Mouse (Mus musculus) midbrain, embryonic 10.5 days (tissue): Measurements from ENCODE around the gene Scn5a. TPM values are rescaled to one million over a fixed set of nuclear protein-coding genes. Genes with fewer than 3 reads are reported as not detected.

Experiments
- DNase-seq: peaks from one replicate; pipeline ENCODE4 v3.0.0-alpha.2; 2017; ENCODE audit warnings: low spot score
- H3K27ac ChIP-seq: fragments of 300-500 bp; sonication (generic); replicated peaks from 2 replicates; pipeline ENCODE4 v1.5.1; 2016; ENCODE audit warnings: mild to moderate bottlenecking
- H3K27me3 ChIP-seq: fragments of 300-500 bp; sonication (generic); 2 replicates; pipeline ENCODE4 v1.6.1; 2016; ENCODE audit warnings: low read depth, mild to moderate bottlenecking; ENCODE audit not compliant: poor library complexity, severe bottlenecking
- H3K36me3 ChIP-seq: fragments of 300-500 bp; sonication (generic); 2 replicates; pipeline ENCODE4 v1.6.1; 2016; ENCODE audit warnings: mild to moderate bottlenecking, moderate library complexity
- H3K4me1 ChIP-seq: fragments of 300-500 bp; sonication (generic); 2 replicates; pipeline ENCODE4 v1.6.1; 2016
- H3K4me3 ChIP-seq: fragments of 300-500 bp; sonication (generic); 2 replicates; pipeline ENCODE4 v1.5.1; 2016; ENCODE audit warnings: mild to moderate bottlenecking, moderate library complexity
- H3K9me3 ChIP-seq: fragments of 300-500 bp; sonication (generic); replicated peaks from 2 replicates; pipeline ENCODE4 v1.6.1; 2016; ENCODE audit warnings: mild to moderate bottlenecking
- WGBS: fragments of 180-500 bp; shearing (Covaris S2); methylation state at CpG from one replicate; pipeline ENCODE4 v1.1.7; 2016; 5-methylcytosine and 5-hydroxymethylcytosine counted together
- polyA plus RNA-seq: library from polyadenylated mRNA; unstranded; fragments of >200 nt; fragmentation: Nextera tagmentation; extraction: Ambion mirVana; gene quantifications from 2 replicates; pipeline ENCODE4 v1.2.1, GENCODE M21; 2016

Gene Scn5a
- polyA plus RNA-seq, 1 experiment from 2014 or later: 0.22 TPM

GRCm38 (mm10) chr9:119580187-119580586, 1.4 kb upstream of the Scn5a start:
- WGBS: 91% methylated on average over 17 of the region's 17 CpGs
- peaks cover 98% of the 10 kb centered on the region for H3K27me3 ChIP-seq
- no peaks in the 10 kb centered on the region for H3K36me3 ChIP-seq
- H3K27ac ChIP-seq: no peak overlapping the region
- H3K4me3 ChIP-seq: no peak overlapping the region
- H3K9me3 ChIP-seq: no peaks in the 10 kb centered on the region
- H3K4me1 ChIP-seq: peaks cover 15% of the 10 kb centered on the region
- DNase-seq: no peak

- peak; percentile 45 for DNase-seq
- no peaks in the 10 kb centered on the region for H3K36me3 ChIP-seq
- WGBS: 1% methylated on average over 24 of the region's 24 CpGs
- H3K9me3 ChIP-seq: no peaks in the 10 kb centered on the region
- H3K27ac ChIP-seq: no peak overlapping the region; the same call in 1 of the 2 replicates
- H3K4me1 ChIP-seq: peaks cover 15% of the 10 kb centered on the region
- peak overlapping the region; percentile 67 for H3K4me3 ChIP-seq
- H3K27me3 ChIP-seq: peaks cover 98% of the 10 kb centered on the region
These were observed 543 bp downstream of the Scn5a start for GRCm38 (mm10) chr9:119578311-119578635.

DNA sequence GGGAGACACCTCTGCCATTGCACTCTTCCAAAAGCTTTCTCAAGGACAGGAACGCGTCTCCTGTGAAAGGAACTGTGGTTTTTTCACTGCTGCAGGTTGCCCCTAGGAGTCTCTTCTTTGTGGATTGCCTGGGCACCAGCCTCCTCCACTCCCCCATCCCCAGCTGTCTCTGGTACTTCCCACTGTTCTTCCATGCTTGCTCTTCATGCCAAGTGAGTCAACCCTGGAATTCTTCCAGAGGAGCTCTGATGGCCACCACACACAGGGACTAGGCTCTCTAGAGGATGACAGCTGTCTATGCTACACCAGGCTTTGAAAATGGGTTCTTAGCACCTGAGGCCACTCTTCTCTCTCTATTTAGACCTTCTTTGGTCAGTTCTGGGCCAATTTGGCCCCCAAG, 1.8 kb downstream of the Scn5a start:
- H3K27ac ChIP-seq: no peak overlapping the region
- H3K4me3 ChIP-seq: no peak overlapping the region
- DNase-seq: no peak
- no peaks in the 10 kb centered on the region for H3K9me3 ChIP-seq
- no peaks in the 10 kb centered on the region for H3K36me3 ChIP-seq
- H3K4me1 ChIP-seq: peaks cover 24% of the 10 kb centered on the region
- WGBS: 92% methylated on average over 2 of the region's 2 CpGs
- peaks cover 100% of the 10 kb centered on the region for H3K27me3 ChIP-seq

- H3K9me3 ChIP-seq: no peaks in the 10 kb centered on the region
- no peak overlapping the region for H3K27ac ChIP-seq
- H3K27me3 ChIP-seq: peaks cover 100% of the 10 kb centered on the region
- H3K4me3 ChIP-seq: no peak overlapping the region
- no peak for DNase-seq
- no peaks in the 10 kb centered on the region for H3K36me3 ChIP-seq
- WGBS: 53% methylated on average over 9 of the region's 9 CpGs
- H3K4me1 ChIP-seq: peaks cover 37% of the 10 kb centered on the region
These were observed 3.1 kb downstream of the Scn5a start for GRCm38 (mm10) chr9:119575732-119576131.

DNA sequence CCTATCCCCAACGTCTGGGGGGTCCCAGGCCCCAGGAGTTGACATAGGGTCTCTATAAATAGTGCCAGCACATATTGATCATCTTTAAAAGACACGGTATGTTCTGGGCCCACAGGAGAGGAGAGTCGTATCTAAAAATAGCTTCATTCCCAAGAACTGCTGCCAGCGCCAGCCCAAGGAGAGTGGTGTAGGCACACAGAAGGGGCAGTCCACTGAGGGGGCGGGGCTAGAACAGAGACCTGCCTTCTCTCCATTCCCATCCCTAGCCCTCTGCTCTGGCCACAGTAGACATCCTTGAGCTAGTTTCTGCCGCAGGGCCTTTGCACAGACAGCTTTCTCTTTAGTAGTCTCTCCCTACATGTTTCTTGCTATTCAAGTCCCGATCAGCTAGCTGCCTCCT, 4.5 kb downstream of the Scn5a start:
- Histone ChIP-seq H3K36me3 (no peaks in the 10 kb centered on the region), H3K4me1 (peaks cover 42% of the 10 kb centered on the region), H3K4me3 (no peak overlapping the region), H3K27ac (no peak overlapping the region), H3K9me3 (no peaks in the 10 kb centered on the region), H3K27me3 (peaks cover 100% of the 10 kb centered on the region)
- WGBS: 88% methylated on average over 7 of the region's 7 CpGs
- DNase-seq: no peak

GRCm38 (mm10) chr9:119573009-119573408, 5.8 kb downstream of the Scn5a start:
- Histone ChIP-seq H3K27me3 (peaks cover 100% of the 10 kb centered on the region), H3K9me3 (no peaks in the 10 kb centered on the region), H3K27ac (no peak overlapping the region), H3K4me3 (no peak overlapping the region), H3K4me1 (peaks cover 30% of the 10 kb centered on the region), H3K36me3 (no peaks in the 10 kb centered on the region)
- no peak for DNase-seq
- WGBS: 44% methylated on average over 14 of the region's 14 CpGs

- H3K4me3 ChIP-seq: peak overlapping the region; percentile 34
- H3K27me3 ChIP-seq: peaks cover 100% of the 10 kb centered on the region
- H3K27ac ChIP-seq: no peak overlapping the region
- H3K4me1 ChIP-seq: peaks cover 27% of the 10 kb centered on the region
- peak; percentile 65 for DNase-seq
- H3K9me3 ChIP-seq: no peaks in the 10 kb centered on the region
- H3K36me3 ChIP-seq: no peaks in the 10 kb centered on the region
- under 1% methylated on average over 15 of the region's 15 CpGs for WGBS
These were observed 7.4 kb downstream of the Scn5a start for GRCm38 (mm10) chr9:119571411-119571888.

- Histone ChIP-seq H3K36me3 (no peaks in the 10 kb centered on the region), H3K9me3 (no peaks in the 10 kb centered on the region), H3K27me3 (peaks cover 100% of the 10 kb centered on the region), H3K4me1 (peaks cover 35% of the 10 kb centered on the region), H3K27ac (no peak overlapping the region), H3K4me3 (no peak overlapping the region)
- 14% methylated on average over 9 of the region's 9 CpGs for WGBS
- no peak for DNase-seq
These were observed 8.2 kb downstream of the Scn5a start for GRCm38 (mm10) chr9:119570652-119571051.

- H3K9me3 ChIP-seq: no peaks in the 10 kb centered on the region
- peaks cover 100% of the 10 kb centered on the region for H3K27me3 ChIP-seq
- DNase-seq: no peak
- no peaks in the 10 kb centered on the region for H3K36me3 ChIP-seq
- no peak overlapping the region for H3K4me3 ChIP-seq
- 90% methylated on average over 8 of the region's 8 CpGs for WGBS
- peaks cover 35% of the 10 kb centered on the region for H3K4me1 ChIP-seq
- H3K27ac ChIP-seq: no peak overlapping the region
These were observed 10.1 kb downstream of the Scn5a start for GRCm38 (mm10) chr9:119568732-119569131.

- Histone ChIP-seq H3K9me3 (no peaks in the 10 kb centered on the region), H3K27me3 (peaks cover 100% of the 10 kb centered on the region), H3K4me1 (peaks cover 35% of the 10 kb centered on the region), H3K4me3 (no peak overlapping the region), H3K36me3 (no peaks in the 10 kb centered on the region), H3K27ac (no peak overlapping the region)
- 82% methylated on average over 5 of the region's 5 CpGs for WGBS
- no peak for DNase-seq
These were observed 11.0 kb downstream of the Scn5a start for GRCm38 (mm10) chr9:119567800-119568199.

DNA sequence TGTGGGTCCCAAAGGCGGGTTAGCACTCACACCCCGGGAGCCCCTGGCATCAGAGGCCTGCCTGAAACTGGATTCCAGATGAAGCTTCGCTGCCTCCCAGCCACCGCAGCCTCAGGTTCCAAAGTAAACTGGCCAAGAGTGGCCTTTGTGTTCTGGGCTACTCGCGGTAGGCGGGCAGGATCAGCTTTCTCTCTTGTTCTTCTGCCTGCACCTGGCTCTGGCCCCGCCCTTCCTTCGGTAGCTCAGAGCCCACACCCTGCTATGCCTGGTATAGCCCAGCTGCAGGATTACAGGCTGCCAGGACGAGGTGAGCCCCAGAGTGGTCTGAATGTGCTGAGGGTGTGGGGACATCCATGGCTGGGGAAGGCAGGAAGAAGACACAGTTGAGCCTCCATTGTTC, 12.6 kb downstream of the Scn5a start:
- Histone ChIP-seq H3K4me1 (peaks cover 32% of the 10 kb centered on the region), H3K27ac (no peak overlapping the region), H3K4me3 (no peak overlapping the region), H3K9me3 (no peaks in the 10 kb centered on the region), H3K36me3 (no peaks in the 10 kb centered on the region), H3K27me3 (peaks cover 100% of the 10 kb centered on the region)
- DNase-seq: no peak
- WGBS: 4% methylated on average over 10 of the region's 10 CpGs

- H3K9me3 ChIP-seq: no peaks in the 10 kb centered on the region
- peaks cover 31% of the 10 kb centered on the region for H3K4me1 ChIP-seq
- H3K27ac ChIP-seq: no peak overlapping the region
- no peaks in the 10 kb centered on the region for H3K36me3 ChIP-seq
- 82% methylated on average over 6 of the region's 6 CpGs for WGBS
- peaks cover 100% of the 10 kb centered on the region for H3K27me3 ChIP-seq
- no peak overlapping the region for H3K4me3 ChIP-seq
- DNase-seq: no peak
These were observed 14.0 kb downstream of the Scn5a start for GRCm38 (mm10) chr9:119564803-119565202.

DNA sequence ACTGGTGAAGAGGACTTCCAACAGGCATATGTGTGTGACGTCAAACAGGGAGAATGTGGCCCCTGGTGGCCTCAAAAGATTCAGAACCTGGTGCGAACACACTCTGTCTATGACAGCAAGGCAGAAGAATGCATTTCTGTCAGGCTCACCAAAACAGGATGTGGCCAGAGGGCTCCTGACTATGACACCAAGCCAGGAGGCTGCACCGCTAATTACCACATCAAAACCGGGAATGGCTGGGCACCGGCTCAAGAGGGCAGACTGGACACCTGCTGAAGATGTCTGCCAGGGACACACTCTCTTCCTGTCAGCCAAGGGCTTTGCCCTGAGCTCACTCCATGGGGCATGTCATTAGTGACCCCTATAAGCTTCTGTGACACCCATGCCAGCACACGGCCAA, 15.2 kb downstream of the Scn5a start:
- Histone ChIP-seq H3K4me1 (peaks cover 32% of the 10 kb centered on the region), H3K36me3 (no peaks in the 10 kb centered on the region), H3K4me3 (no peak overlapping the region), H3K27ac (no peak overlapping the region), H3K9me3 (no peaks in the 10 kb centered on the region), H3K27me3 (peaks cover 100% of the 10 kb centered on the region)
- DNase-seq: no peak
- WGBS: 80% methylated on average over 6 of the region's 6 CpGs

DNA sequence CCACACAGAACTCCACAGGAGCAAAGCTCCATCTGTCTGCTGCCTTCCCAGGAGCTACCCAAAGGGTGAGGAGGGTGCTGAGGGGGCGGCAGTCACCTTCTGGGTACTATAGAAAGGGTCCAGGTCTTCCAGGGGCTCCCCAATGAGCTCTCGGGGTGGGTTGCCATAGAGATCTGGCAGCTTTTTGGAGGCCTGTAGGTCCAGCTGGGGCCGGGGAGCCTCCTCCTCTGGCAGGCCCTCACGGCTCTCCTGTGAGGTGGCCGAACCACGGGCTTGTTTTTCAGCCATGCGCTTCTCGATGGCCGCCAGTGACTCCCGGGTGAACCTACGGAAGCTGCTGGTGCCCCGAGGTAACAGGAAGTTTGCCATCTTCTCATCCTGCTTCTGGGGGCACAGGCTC, 16.6 kb downstream of the Scn5a start:
- 73% methylated on average over 12 of the region's 12 CpGs for WGBS
- H3K4me3 ChIP-seq: no peak overlapping the region
- H3K27ac ChIP-seq: no peak overlapping the region
- H3K9me3 ChIP-seq: no peaks in the 10 kb centered on the region
- H3K27me3 ChIP-seq: peaks cover 100% of the 10 kb centered on the region
- no peaks in the 10 kb centered on the region for H3K36me3 ChIP-seq
- DNase-seq: no peak
- peaks cover 32% of the 10 kb centered on the region for H3K4me1 ChIP-seq
